Mouse (Mus musculus): ENCODE data around the gene Ctu2.

The Ctu2 gene

DNA sequence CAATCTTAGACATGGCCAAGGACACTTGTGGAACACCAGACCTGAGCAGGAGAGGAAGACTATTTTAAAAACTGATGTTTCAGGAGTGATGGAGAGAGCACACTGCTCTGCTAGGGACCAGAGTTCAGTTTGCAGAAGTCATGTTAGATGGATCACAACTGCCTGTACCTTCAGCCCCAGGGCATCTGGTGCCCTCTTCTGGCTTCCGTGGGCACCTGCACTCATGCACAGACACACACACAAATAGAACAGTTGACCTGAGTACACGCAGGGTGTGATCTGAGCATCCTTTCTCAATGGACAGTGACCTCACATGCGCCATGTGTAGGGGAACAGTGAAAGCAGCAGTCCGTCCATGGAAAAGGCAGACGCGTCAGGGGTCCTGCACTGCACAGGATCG, 7.9 kb downstream of the Ctu2 start:
- DNase-seq (ENCODE audit: extremely low read depth, low read depth, low spot score) = no peak

DNA sequence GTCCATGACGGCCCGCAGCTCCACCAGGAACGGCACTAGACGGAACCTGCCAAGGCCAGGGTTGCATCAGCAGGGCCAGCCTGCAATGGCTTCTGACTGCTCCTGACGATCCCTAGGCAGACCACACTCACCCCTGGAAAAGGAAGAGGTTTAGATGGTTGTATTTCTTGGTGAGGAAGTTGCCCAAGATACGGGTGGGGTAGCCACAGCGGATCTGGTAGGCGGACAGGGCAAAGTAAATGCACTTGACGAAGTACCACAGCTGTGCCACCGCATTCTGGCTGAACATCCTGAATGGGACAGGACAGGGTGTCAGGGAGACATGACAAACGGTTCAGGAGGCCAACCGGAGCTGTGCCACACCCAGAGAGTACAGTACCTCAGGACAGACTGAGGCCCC, 8.9 kb downstream of the Ctu2 start:
- no peak for DNase-seq (ENCODE audit: extremely low read depth, low read depth, low spot score)

DNA sequence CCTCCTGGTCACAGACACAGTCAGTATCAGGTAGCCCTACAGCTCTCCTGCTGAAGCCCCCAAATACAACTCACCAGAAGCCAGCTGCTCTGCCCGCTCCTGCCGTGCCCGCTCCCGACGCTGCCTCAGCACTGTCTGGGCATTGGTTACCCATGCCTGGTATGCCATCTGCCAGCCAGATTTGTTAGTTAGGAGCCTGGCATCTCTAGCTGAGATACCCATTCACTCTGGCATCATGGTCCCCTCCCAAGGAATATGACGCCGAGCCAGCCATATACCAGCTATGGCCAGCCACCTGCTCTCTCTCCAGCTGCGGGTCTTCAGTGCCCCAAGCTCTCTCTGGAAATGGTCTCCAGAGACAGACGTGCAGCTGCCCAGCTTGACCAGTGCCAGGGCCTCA, 12.4 kb downstream of the Ctu2 start:
- no peak for DNase-seq (ENCODE audit: extremely low read depth, low read depth, low spot score)

DNA sequence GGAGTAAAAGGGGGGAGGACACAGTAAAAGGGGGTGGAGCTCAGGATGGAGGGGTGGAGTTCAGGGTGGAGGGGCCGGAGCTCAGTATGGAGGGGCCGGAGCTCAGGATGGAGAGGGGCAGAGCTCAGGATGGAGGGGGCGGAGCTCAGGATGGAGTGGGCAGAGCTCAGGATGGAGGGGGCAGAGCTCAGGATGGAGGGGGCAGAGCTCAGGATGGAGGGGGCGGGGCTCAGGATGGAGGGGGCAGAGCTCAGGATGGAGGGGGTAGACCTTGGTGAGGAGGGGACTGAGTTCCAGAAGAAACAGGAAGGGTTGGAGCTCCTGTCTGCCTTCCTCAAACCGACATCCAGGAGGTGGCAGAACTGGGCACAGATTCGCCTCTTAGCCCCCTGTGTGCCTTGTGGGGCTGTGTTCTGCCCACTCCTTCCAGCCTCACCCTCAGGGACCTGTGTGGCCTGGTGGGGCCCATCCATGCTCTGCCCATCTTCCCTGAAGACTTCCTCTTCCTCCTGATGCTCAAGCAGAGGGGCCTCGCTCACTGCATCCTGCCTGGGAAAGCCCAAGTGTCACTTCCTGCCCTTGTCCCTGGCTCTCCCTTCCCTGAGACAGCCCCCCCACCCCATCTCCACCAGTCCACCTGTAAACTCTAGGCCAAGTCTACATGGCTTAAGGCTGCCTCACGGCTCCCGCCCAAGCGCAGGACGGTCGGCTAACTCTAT, 21.2 kb downstream of the Ctu2 start:
- no peak for DNase-seq (ENCODE audit: extremely low read depth, low read depth, low spot score)

DNA sequence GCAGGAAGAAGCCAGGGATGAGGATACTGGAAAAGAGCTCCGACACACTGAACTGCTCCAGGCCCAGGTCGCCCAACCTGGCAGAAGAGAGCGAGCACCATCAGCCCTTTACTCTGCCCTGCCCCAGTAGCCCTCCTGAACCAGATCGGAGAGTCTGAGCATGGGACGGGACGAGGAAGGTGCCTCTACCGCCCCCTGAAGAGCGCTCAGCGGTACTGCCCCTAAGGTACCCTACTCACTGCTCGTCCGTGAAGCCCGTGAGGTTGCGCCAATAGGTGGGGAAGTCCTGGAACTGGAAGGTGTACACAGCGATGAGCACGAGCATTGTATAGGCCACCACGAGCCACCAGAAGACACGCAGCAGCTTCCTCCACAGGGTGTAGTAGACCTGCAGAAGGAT, 22.0 kb downstream of the Ctu2 start:
- DNase-seq (ENCODE audit: extremely low read depth, low read depth, low spot score) = no peak

DNA sequence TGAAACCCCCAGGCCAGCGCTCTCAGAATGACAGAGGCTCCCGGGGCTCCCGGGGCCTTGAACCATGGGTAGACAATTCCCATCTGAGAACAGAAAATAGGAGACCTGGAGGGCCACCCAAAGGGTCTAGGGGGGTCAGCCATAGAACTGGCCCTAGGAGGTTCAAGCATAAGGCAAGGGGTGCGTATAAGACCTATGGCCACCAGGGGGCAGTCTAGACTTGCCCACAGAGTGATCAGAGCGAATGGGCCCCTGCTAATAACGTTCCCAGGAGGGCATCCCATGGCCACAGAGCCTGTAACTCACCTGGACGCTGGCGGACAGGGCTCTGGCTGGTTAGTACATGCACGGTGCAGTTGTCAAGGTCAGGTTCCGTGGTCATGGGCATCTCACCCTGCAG, 24.9 kb downstream of the Ctu2 start:
- no peak for DNase-seq (ENCODE audit: extremely low read depth, low read depth, low spot score)

DNA sequence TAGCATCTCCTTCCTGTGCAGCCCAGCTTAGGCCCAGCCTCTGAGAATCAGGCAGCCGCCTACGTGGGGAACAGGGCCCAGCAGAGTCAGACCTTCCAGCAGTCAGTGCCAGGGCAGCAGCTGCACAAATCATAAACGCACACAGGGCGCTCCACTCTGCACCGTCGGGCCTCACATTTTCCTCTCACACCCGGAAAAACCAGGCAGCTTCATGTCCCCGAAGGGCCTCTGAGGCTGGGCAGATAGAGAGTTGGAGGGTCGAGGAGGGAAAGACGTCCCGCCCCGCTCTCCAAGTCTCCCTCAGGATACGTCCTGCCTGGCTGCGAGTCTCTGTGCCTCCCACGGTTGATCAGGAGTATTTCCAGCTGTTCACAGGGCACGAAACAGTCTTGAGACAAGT, 35.6 kb downstream of the Ctu2 start:
- DNase-seq (ENCODE audit: extremely low read depth, low read depth, low spot score) = no peak

GRCm38 (mm10) chr8:122512392-122512791, 36.4 kb downstream of the Ctu2 start:
- no peak for DNase-seq (ENCODE audit: extremely low read depth, low read depth, low spot score)

GRCm38 (mm10) chr8:122515699-122516098, 39.8 kb downstream of the Ctu2 start:
- peak; percentile 90 for DNase-seq (ENCODE audit: extremely low read depth, low read depth, low spot score)

- no peak for DNase-seq (ENCODE audit: extremely low read depth, low read depth, low spot score)
Observed at GRCm38 (mm10) chr8:122517541-122518190, 41.7 kb downstream of the Ctu2 start.

GRCm38 (mm10) chr8:122520611-122521010, 44.7 kb downstream of the Ctu2 start:
- no peak for DNase-seq (ENCODE audit: extremely low read depth, low read depth, low spot score)

- no peak for DNase-seq (ENCODE audit: extremely low read depth, low read depth, low spot score)
Observed at GRCm38 (mm10) chr8:122522796-122523651, 47.1 kb downstream of the Ctu2 start.

GRCm38 (mm10) chr8:122523652-122524360, 47.9 kb downstream of the Ctu2 start:
- no peak for DNase-seq (ENCODE audit: extremely low read depth, low read depth, low spot score)

DNA sequence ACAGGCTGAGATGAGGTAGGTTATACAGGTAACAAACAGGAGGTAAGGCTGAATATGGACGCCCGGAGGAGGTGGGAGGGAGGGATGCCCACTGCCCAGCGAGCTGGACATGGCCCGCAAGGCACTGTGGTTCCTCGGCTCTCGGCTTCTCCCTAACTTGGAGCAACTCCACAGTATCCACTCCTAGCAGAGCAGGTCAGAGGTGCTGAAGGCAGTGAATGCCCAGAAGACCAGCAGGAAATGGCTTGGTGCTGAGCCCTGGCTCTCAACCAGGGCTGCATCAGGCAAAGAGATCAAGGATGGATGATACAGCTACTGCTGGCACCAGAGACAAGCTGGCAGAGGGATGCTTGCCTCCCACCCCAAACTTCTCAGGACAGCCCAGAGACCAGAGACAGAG, 48.6 kb downstream of the Ctu2 start:
- DNase-seq (ENCODE audit: extremely low read depth, low read depth, low spot score) = no peak

GRCm38 (mm10) chr8:122525004-122525403, 49.1 kb downstream of the Ctu2 start:
- no peak for DNase-seq (ENCODE audit: extremely low read depth, low read depth, low spot score)

DNA sequence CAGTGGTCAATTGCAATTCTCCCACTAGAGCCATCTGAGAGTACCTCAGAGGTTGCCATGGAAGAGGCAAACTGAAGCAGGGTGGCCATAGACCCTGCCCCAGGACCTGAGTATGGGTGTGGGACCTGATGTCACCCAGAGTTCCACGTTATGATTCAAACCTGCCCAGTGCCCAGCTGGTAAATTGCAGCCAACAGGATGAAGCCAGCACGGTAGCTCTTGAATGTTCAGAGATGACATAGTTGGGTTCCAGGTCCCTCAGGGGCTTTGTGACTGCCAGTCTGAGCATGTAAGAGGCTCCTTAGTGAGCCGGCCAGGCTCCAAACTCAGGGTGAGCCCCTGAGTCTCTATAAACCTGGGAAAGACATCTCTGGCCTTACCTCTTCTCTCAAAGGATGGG, 50.1 kb downstream of the Ctu2 start:
- DNase-seq (ENCODE audit: extremely low read depth, low read depth, low spot score) = no peak

GRCm38 (mm10) chr8:122526526-122527170, 50.7 kb downstream of the Ctu2 start:
- no peak for DNase-seq (ENCODE audit: extremely low read depth, low read depth, low spot score)

DNA sequence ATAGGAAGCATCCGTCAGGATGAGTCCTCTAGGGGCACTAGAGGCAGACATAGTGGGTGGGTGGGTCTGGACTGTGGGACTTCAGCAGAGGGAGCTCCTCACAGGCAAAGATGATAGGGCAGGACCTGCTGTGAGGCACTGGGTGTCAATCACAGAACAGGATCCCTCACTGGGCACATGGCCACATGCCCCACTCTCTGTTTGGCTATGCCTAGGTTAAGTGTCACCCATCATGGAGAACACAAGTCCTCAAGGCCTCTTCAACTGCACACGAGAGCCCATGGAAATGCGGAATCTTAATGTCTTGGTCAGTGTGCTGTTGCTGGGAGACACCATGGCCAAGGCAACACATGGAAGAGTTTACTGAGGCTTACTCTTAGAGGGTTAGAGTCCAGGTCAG, 52.0 kb downstream of the Ctu2 start:
- DNase-seq (ENCODE audit: extremely low read depth, low read depth, low spot score) = no peak

DNA sequence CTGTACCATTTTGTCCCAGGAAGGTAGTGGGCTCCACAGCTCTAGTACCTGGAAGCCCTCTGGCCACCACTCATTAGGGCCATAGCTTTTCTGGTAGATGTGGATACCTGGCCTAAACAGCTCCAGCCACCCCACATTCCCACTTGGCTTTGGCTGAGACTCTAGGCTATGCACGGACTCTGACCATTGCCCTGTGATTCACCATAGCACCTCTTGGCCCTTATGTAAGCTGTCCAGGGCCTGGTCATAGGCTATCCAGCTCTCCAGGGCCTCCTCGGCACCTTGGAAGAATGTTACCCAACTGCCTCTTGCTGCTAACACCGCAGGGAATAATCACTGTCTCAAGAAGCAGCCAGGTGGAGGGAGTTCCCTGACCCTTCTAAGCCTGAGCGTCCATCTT, 53.2 kb downstream of the Ctu2 start:
- no peak for DNase-seq (ENCODE audit: extremely low read depth, low read depth, low spot score)

- no peak for DNase-seq (ENCODE audit: extremely low read depth, low read depth, low spot score)
Observed at GRCm38 (mm10) chr8:122531312-122531711, 55.4 kb downstream of the Ctu2 start.
